In genomic region chr7:127270256-127270655, GRCm38 (mm10) we compare ENCODE assay signal across 18 mouse cellular contexts. TPM values are rescaled to one million over a fixed set of nuclear protein-coding genes. Genes with fewer than 3 reads are reported as not detected.
DNase-seq lines count a peak whose midpoint lies in the region; ATAC-seq and TF ChIP-seq lines count a peak whose summit lies in the region.
"Had no signal": no experiment of that assay in that cellular context is flagged by ENCODE, and none has a peak within 500 bp of the region (broad histone marks: within the 10 kb centered on the region; RNA-seq: fewer than 3 reads in every experiment).

No protein-coding gene starts in this region.

- H3K9ac ChIP-seq in lung, postnatal 0 days (replicated peaks; ENCODE audit: low read depth): no peak overlapping the region
- H3K9ac ChIP-seq: forebrain, embryonic 13.5 days; heart, embryonic 15.5 days; hindbrain, embryonic 13.5 days; lung, embryonic 15.5 days had no signal

- no peaks in the 10 kb centered on the region for H3K9me3 ChIP-seq in lung, postnatal 0 days (ENCODE audit: low read length)
- H3K9me3 ChIP-seq: heart, embryonic 15.5 days; lung, embryonic 15.5 days had no signal

- no peak for TF ChIP-seq POLR2A in bone marrow, adult 2 months (IDR thresholded peaks at IDR 0.05; ENCODE audit: borderline replicate concordance, control insufficient read depth, low read depth, low read length)

- H3K27me3 ChIP-seq in lung, postnatal 0 days (replicated peaks; ENCODE audit: insufficient read depth, low read length): no peaks in the 10 kb centered on the region
- H3K27me3 ChIP-seq: forebrain, embryonic 13.5 days; heart, embryonic 15.5 days; hindbrain, embryonic 13.5 days; lung, embryonic 15.5 days; Patski had no signal

- WGBS in lung, postnatal 0 days: 72% methylated on average over 2 of the region's 2 CpGs
- 23% methylated on average over 2 of the region's 2 CpGs for WGBS in bone marrow, adult 2 months

- TF ChIP-seq CTCF in lung, postnatal 0 days (IDR thresholded peaks at IDR 0.05): no peak
- TF ChIP-seq CTCF in bone marrow, adult 2 months (IDR thresholded peaks at IDR 0.05; ENCODE audit: control insufficient read depth, insufficient read depth, low read length): no peak

- ATAC-seq in lung, postnatal 0 days: no peak
- peak; percentile 75 for ATAC-seq in megakaryocyte, adult 5-6 weeks (ENCODE audit: poor library complexity, severe bottlenecking)
- ATAC-seq: forebrain, embryonic 13.5 days; Patski had no signal

- no peak overlapping the region for H3K4me3 ChIP-seq in lung, postnatal 0 days (ENCODE audit: low read depth, low read length)
- no peak overlapping the region for H3K4me3 ChIP-seq in bone marrow, adult 2 months (replicated peaks; ENCODE audit: control insufficient read depth, low read depth, low read length)
- H3K4me3 ChIP-seq: forebrain, embryonic 13.5 days; heart, embryonic 15.5 days; hindbrain, embryonic 13.5 days; lung, embryonic 15.5 days; myocyte had no signal

- H3K27ac ChIP-seq in lung, postnatal 0 days (ENCODE audit: low read length): no peak overlapping the region
- H3K27ac ChIP-seq in bone marrow, adult 2 months (ENCODE audit: control insufficient read depth, insufficient read depth, low read depth, low read length, poor library complexity): peak overlapping the region; percentile 68; the same call in 1 of the 2 replicates
- H3K27ac ChIP-seq: forebrain, embryonic 13.5 days; heart, embryonic 15.5 days; hindbrain, embryonic 13.5 days; lung, embryonic 15.5 days had no signal

- H3K4me2 ChIP-seq in lung, postnatal 0 days (replicated peaks; ENCODE audit: low read depth, low read length): no peak overlapping the region
- H3K4me2 ChIP-seq: forebrain, embryonic 13.5 days; heart, embryonic 15.5 days; hindbrain, embryonic 13.5 days; lung, embryonic 15.5 days; midbrain, embryonic 11.5 days had no signal

- H3K4me1 ChIP-seq in lung, postnatal 0 days (ENCODE audit: insufficient read depth, low read depth, low read length): peaks cover 8% of the 10 kb centered on the region
- peaks cover 4% of the 10 kb centered on the region for H3K4me1 ChIP-seq in bone marrow, adult 2 months (ENCODE audit: control insufficient read depth, insufficient read depth, low read length)

- DNase-seq in lung, postnatal 0 days (ENCODE audit: low spot score): peak; percentile 62
- no peak for DNase-seq in lung, postnatal 14 days
- DNase-seq in ovary, postnatal 36 days (ENCODE audit: low spot score): no peak
- DNase-seq in embryo, embryonic 11 days: no peak
- no peak for DNase-seq in gastrocnemius, adult 8-10 months (ENCODE audit: low spot score in 2 of 2)
- DNase-seq: cerebellum, adult 8-10 months; heart, adult 11 months; kidney, adult 18-20 months; right cerebral cortex, postnatal 14 days had no signal

- no peak for TF ChIP-seq EP300 in lung, postnatal 0 days (IDR thresholded peaks at IDR 0.05)

- no peaks in the 10 kb centered on the region for H3K36me3 ChIP-seq in lung, postnatal 0 days (ENCODE audit: insufficient read depth, low read length)

RNA-seq across cellular contexts. Expression of gene Sephs2, which starts 3.6 kb away (rescaled TPM):
- polyA plus RNA-seq in lung, postnatal 0 days (2015; fragmentation: Nextera tagmentation; extraction: Ambion mirVana): 59.4 and 66.9 TPM in 2 replicates
- polyA plus RNA-seq in bone marrow, adult 2 months (2011; ENCODE audit: insufficient read depth, insufficient read length, low replicate concordance, missing spikeins): 28.4 and 64.7 TPM in 2 replicates
- total RNA-seq in megakaryocyte, adult 5-6 weeks (2015): 55.5 and 61.6 TPM in 2 replicates
- 130 and 138 TPM in 2 replicates for total RNA-seq in megakaryocyte, adult 5-6 weeks (2017)
- total RNA-seq in gastrocnemius, adult 8-10 months (2022): 10 to 100 TPM; 38.1 to 45.4 (median 41.6) TPM

RNA-seq across cellular contexts. Expression of gene Dctpp1, which starts 9.7 kb away (rescaled TPM):
- polyA plus RNA-seq in lung, postnatal 0 days (2015; fragmentation: Nextera tagmentation; extraction: Ambion mirVana): 35.7 and 36.4 TPM in 2 replicates
- 23.2 and 50.6 TPM in 2 replicates for polyA plus RNA-seq in bone marrow, adult 2 months (2011; ENCODE audit: insufficient read depth, insufficient read length, low replicate concordance, missing spikeins)
- total RNA-seq in megakaryocyte, adult 5-6 weeks (2015): 32.1 and 45.3 TPM in 2 replicates
- 23.3 and 31.0 TPM in 2 replicates for total RNA-seq in megakaryocyte, adult 5-6 weeks (2017)
- 10 to 100 TPM; 31.3 to 38.3 (median 33.9) TPM for total RNA-seq in gastrocnemius, adult 8-10 months (2022)

RNA-seq across cellular contexts. Expression of gene Itgal, which starts 25.8 kb away (rescaled TPM):
- 3.7 and 3.8 TPM in 2 replicates for polyA plus RNA-seq in lung, postnatal 0 days (2015; fragmentation: Nextera tagmentation; extraction: Ambion mirVana)
- polyA plus RNA-seq in bone marrow, adult 2 months (2011; ENCODE audit: insufficient read depth, insufficient read length, low replicate concordance, missing spikeins): 11.9 and 51.9 TPM in 2 replicates
- 117 and 130 TPM in 2 replicates for total RNA-seq in megakaryocyte, adult 5-6 weeks (2015)
- 59.4 and 72.4 TPM in 2 replicates for total RNA-seq in megakaryocyte, adult 5-6 weeks (2017)
- total RNA-seq in gastrocnemius, adult 8-10 months (2022): under 1 TPM; 0.07 to 0.25 (median 0.17) TPM

RNA-seq across cellular contexts. Expression of gene Zfp771, which starts 26.2 kb away (rescaled TPM):
- 34.9 and 36.9 TPM in 2 replicates for polyA plus RNA-seq in lung, postnatal 0 days (2015; fragmentation: Nextera tagmentation; extraction: Ambion mirVana)
- 10.6 and 13.1 TPM in 2 replicates for polyA plus RNA-seq in bone marrow, adult 2 months (2011; ENCODE audit: insufficient read depth, insufficient read length, low replicate concordance, missing spikeins)
- 0.96 and 1.8 TPM in 2 replicates for total RNA-seq in megakaryocyte, adult 5-6 weeks (2015)
- 0.28 and 0.73 TPM in 2 replicates for total RNA-seq in megakaryocyte, adult 5-6 weeks (2017)
- 10 to 100 TPM; 13.7 to 21.0 (median 18.3) TPM for total RNA-seq in gastrocnemius, adult 8-10 months (2022)

RNA-seq across cellular contexts. Expression of gene Sept1, which starts 37.3 kb away (rescaled TPM):
- 13.0 TPM in 2 replicates for polyA plus RNA-seq in lung, postnatal 0 days (2015; fragmentation: Nextera tagmentation; extraction: Ambion mirVana)
- polyA plus RNA-seq in bone marrow, adult 2 months (2011; ENCODE audit: insufficient read depth, insufficient read length, low replicate concordance, missing spikeins): 76.8 and 153 TPM in 2 replicates
- 36.2 and 36.8 TPM in 2 replicates for total RNA-seq in megakaryocyte, adult 5-6 weeks (2015)
- total RNA-seq in megakaryocyte, adult 5-6 weeks (2017): 31.2 and 42.7 TPM in 2 replicates
- 1 to 10 TPM; 1.0 to 2.8 (median 1.4) TPM for total RNA-seq in gastrocnemius, adult 8-10 months (2022)

Comparison
In these comparisons a context has a peak if more than half of its experiments do, and no peak if none do; other contexts are left out.
1. RNA of gene Itgal, which starts 25.8 kb away (total RNA-seq): 59.4 to 130 TPM in megakaryocyte, adult 5-6 weeks; 0.07 to 0.25 TPM in gastrocnemius, adult 8-10 months; every median in the first group is over 10 times any median in the second.